Mouse (Mus musculus) cerebellum, adult 18-20 months (tissue): Measurements from ENCODE around the gene Tcam1.
A peak's percentile ranks its signal among the peaks of the same experiment; 100 is the strongest.

Experiments
- DNase-seq, 2 experiments: peaks; one replicate each; pipeline ENCODE4 v3.0.0; 2021

Tcam1 gene

DNA sequence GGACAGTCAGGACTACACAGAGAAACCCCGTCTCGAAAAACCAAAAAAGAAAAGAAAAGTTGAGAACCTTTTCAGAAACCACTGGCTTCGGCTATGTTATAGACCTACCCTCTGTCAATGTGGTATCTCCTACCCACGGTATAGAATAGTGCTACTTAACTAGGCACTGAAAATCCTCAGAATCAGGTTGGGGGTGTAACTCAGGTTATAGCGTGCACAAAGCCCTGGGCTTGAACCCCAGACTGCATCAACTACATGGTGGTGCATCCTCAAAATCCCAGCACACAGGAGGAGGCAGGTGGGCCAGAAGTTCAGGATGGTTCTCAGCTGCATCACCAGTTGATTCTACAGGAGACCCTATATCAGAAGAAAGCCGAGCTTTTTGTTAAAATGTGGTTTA, 2.7 kb upstream of the Tcam1 start:
- no peak for DNase-seq

- DNase-seq: no peak
These were observed 2.1 kb upstream of the Tcam1 start for GRCm38 (mm10) chr11:106274374-106274773.

DNA sequence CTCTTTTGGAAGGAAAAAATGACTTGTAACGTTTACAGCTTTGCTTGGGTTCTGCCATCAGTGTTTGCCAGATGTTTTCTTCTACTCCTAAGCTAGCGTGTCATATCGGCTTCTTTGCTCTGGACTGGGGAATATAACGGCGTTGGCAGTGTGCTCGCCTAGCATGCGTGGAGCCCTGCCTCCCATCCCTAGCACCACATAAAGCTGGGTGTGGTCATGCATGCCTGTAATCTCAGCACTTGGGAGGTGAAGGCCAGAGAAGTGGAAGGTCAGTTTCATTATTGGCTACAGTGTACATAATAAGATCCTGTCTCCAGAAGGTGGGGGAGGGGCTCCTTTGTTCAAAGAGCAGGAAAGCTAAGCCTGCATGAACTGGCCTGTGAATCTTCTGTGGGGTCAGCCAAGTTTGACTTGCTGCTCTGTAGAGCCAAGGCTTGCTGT, 1.5 kb upstream of the Tcam1 start:
- no peak for DNase-seq

DNA sequence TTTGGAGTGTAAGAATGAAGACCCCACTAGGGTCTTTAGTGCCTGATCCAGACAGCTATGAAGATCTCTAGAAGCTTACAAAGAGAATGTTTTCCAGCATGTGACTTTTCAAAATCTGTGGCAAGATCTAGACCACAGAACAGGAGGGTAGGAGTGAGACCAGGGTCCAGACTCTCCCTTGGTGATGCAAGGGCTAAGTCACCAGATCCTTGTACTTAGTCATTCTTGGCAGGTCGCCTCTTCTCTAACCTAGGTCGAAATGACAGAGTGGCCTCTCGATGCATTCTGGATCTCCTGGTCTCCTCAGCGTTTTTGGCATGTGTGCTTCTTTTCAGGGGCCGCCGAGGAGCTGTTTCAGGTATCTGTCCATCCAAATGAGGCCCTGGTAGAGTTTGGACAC, 6.0 kb downstream of the Tcam1 start:
- no peak for DNase-seq

DNA sequence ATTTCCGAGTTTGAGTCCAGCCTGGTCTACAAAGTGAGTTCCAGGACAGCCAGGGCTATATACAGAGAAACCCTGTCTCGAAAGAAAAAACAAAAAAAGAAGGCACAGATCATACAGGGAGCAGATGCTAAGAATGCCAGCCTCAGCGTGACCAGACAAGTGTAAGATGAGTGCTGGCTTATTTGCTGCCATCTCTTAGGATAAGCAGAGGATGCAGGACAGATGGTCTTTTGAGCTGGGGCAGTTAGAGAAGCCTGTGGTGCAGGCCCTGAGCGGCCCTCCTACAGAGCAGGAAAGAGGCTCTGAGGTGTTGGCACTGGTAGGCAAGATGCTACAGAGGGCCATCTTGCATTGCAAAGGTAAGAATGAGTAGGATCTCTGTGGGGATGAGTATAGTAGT, 6.9 kb downstream of the Tcam1 start:
- peak; percentile 52 to 54 for DNase-seq

DNA sequence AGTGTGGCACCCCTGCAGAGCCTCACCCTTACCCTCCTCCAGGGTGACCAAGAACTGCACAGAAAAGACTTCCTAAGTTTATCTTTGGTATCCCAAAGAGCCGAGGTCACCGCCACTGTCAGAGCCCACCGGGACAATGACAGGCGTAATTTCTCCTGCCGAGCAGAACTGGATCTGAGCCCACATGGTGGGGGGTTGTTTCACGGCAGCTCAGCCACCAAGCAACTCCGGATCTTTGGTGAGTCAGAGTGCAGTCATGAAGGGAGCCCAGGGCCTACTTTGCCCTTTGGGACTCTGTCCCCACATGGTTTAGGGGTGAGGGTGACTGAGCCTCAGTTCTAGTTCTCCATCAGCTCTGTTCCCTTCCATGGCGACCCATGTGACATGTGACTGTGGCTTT, 7.7 kb downstream of the Tcam1 start:
- peak in 1 of 2 experiments; percentile 28 for DNase-seq

DNA sequence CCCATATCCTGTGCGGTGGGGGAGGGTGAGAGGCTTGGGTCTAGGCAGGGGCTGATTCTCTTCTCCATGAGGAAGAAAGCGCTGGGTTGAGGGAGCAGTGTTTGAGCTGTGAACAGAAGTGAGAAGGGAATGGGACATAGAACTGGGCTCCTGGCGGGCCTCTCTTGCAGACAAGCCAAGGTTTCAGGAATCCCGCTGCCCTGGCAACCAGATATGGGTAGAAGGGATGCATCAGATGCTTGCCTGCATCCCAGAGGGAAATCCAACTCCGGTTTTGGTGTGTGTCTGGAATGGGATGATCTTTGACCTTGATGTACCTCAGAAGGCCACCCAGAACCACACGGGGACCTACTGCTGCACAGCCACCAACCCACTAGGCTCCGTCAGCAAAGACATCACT, 9.7 kb downstream of the Tcam1 start:
- DNase-seq: peak; percentile 49 to 53

DNA sequence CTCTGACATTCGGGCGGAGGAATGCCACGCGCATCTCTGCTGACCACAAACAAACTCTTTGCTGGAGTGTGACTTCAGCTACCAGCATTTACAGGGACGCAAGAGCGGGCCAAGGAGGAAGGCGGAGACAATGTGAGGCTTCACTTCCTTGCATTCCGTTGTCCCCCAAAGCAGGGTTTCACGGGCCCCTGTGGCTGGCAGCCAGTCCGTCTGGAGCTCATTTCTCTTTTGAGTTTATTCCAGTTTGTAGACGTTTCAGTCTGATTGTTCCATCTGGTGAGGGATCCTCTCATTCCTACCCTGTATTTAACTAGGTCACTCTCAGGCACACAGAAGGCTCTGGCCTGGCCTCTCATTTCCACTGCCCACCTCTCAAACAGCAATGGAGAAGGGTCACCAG, 10.5 kb downstream of the Tcam1 start:
- DNase-seq: peak; percentile 82 to 85

GRCm38 (mm10) chr11:106289369-106289768, 12.9 kb downstream of the Tcam1 start:
- DNase-seq: peak; percentile 91 to 94

- no peak for DNase-seq
These were observed 13.9 kb downstream of the Tcam1 start for GRCm38 (mm10) chr11:106290376-106290775.

DNA sequence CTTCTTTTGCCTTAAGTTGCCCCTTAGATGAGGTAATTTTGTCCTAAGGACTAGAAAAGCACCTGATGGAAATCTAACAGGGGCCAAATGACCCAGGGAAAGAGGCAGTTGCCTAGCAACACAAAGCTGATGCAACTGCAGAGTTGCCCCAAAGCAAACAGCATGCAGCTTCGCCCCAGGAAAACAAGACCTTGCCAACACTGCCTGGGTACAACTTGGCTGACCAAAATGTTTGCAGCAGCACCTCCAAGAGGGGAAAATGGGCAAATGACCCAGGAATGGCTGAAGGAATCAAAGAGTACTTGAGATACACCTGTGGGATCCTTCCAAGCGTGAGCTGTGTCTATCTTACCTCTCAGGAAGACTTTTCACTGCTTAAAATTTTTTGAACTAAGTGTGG, 15.4 kb downstream of the Tcam1 start:
- peak; percentile 84 to 91 for DNase-seq

DNA sequence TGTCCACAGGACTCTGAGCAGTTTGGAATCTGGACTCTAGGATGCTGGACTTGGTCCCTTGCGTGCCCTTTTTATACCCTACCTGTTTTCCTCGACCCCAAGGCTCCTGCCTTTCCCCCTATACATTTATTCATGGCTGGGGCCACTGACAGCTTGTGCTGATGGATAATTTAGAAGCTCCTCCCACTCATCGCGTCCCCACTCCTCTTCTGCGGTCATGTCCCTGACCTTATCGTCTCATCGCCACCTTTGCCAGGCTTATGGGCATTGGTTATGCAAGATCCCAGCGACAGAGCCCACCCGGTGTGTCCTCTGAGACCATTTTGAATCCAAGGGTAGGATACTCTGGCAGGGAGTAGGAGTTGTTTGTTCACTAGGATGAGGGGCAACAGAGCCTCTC, 25.3 kb downstream of the Tcam1 start, which contains the start of gene Gh:
Gene Gh, minus strand, starts transcription at position 101 of the 400 bp plus-strand sequence.
- no peak for DNase-seq

GRCm38 (mm10) chr11:106302634-106303033, 26.2 kb downstream of the Tcam1 start:
- peak; percentile 66 to 76 for DNase-seq

- no peak for DNase-seq
These were observed 29.0 kb downstream of the Tcam1 start for GRCm38 (mm10) chr11:106305348-106306064.

DNA sequence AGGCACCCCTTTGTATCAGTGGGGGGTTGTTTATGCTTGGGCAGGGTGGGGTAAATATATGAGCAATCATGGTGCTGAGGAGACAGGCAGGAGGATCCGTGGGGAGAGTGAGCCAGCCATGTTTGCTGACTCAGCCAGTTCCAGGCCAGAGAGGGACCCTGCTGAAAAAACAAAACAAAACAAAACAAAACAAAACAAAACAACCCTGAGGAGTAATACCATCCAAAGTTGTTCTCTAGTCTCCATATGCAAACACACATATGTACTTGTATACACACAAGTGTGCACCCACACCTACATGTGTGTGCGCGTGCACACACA, 29.6 kb downstream of the Tcam1 start:
- DNase-seq: no peak

- no peak for DNase-seq
These were observed 30.3 kb downstream of the Tcam1 start for GRCm38 (mm10) chr11:106306758-106307157.

GRCm38 (mm10) chr11:106307432-106307831, 31.0 kb downstream of the Tcam1 start:
- DNase-seq: no peak

GRCm38 (mm10) chr11:106308162-106308561, 31.7 kb downstream of the Tcam1 start:
- DNase-seq: no peak

DNA sequence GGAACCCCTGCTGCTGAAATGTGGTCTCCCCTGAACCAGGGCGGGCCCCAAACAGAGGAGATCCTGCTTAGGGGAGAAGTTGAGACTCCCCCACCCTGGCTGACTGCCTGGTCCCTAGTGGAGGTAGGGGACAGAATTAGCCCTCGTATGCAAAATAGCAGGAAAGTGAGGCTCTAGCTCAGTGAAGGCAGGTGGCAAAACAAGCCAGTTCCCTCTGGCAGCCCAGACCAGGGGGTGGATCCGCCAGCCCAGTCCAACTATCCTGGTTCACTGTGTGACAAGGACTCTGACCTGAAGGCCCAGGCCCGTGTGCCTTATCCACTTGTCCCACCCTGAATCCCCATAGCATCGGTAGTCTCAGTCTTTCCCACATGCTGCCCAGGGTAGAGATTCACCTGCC, 33.7 kb downstream of the Tcam1 start:
- no peak for DNase-seq

GRCm38 (mm10) chr11:106313533-106313932, 37.1 kb downstream of the Tcam1 start:
- DNase-seq: no peak

DNA sequence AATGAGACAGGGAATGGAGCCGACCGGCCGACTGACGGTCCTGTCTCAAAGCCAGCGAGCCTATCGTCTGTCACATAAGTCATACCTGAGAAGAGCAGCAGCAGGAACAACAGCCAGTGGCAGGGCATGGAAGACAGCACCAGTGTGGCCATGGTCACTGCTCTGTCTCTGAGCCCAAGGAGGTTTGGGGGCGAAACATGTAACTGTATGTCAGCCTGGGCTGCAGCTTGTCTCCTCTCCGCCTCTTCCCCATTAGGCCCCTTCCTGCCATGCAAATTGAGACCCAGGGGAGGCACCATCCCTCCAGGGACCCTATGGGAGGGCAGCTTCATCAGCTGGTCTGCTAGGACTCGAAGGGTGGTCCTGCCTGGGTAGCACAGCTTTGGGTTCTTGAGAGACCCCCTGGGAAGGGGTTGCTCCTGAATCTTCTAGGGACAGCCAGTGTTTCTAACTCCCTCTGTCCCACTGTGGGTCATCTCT, 37.9 kb downstream of the Tcam1 start, which contains the start of gene Cd79b:
Gene Cd79b, minus strand, starts transcription at position 430 of the 480 bp plus-strand sequence.
- no peak for DNase-seq

DNA sequence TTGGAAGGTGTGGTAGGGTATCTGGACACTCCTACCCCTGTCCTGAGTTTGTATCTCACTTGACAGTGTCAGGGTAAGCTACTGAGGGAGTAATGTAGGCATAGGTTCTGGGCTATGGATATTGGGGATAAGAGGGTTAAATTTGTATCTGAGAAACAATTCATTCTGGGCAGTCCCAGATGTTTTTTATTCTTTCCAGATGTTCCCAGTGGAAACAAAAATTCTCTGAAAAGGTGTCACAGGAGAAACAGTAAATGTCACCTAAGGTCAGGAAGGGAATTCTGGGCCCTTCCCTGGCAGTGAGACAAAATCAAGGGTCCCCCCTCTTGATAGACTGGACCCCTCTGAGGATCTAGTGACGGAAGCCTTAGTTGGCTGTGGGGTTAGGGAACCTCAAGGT, 39.9 kb downstream of the Tcam1 start:
- DNase-seq: no peak

DNA sequence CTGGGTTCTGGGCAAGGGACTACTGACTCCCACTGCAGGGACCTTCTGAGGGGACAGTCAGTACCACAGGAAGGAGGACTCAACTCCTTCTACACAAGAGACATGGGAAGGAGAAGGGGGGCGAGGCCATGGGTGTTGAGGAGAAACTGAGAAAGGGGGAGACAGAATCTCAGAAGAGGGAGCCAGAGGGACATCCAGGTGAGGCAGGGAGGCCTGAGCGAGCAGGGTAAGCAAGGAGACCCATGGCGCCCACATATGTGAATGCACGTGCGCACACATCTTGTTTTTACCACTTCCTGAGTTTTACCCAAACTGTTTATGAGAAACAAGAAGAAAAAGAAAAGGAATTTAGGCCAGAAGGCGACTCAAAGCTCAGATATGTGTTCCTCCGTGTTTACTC, 41.3 kb downstream of the Tcam1 start:
- no peak for DNase-seq

- no peak for DNase-seq
These were observed 42.2 kb downstream of the Tcam1 start for GRCm38 (mm10) chr11:106318406-106319366.
